Mouse (Mus musculus) left cerebral cortex, postnatal 25 days (tissue): ENCODE measurements around the gene Olfr1373. TPM values are rescaled to one million over a fixed set of nuclear protein-coding genes. Genes with fewer than 3 reads are reported as not detected.

Experiments used
- DNase-seq, 2 experiments: peaks; one replicate each; pipeline ENCODE4 v3.0.0; 2022; ENCODE audit warnings: low spot score in 2 of 2, mixed read lengths in 1 of 2
- intact Hi-C: fragments of 180-260 bp; cut with DNase I; formaldehyde crosslinking; loops from one replicate; pipeline ENCODE4 v1.15.1; 2025
- microRNA-seq, 2 experiments: library from miRNA; unstranded; fragments of <30 nt; microRNA quantifications; one replicate each; pipeline ENCODE4 v1.2.0; 2022
- total RNA-seq, 2 experiments: library from RNA; stranded (reverse); gene quantifications; 2 replicates each; pipeline ENCODE4 v1.2.3; 2021

Gene Olfr1373
- total RNA-seq, 2 experiments from 2014 or later, result not detected

DNA sequence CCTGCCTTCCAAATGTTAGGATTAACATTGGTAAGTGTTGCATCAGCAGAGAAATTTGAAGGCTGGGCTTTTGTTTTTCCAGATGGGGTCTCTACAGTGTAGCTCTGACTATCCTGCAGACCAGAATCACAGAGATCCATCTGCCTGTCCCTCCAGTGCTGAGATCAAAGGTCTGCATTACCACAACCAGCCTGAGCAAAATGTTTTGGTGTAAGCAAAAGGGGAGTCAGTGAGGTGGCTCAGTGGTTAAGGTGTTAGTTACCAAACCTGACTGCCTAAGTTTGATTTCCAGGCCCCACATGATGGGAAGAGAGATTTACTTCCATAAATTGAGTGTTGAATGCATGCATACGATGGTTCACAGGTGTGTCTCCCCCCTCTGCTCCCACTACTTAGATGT is 35.9 kb downstream of the Olfr1373 start:
- no peak for DNase-seq
- intact Hi-C loops, result no loop called here

- intact Hi-C loops, result no loop called here
- DNase-seq, result no peak
Observed at GRCm38 (mm10) chr11:52108796-52109195, 36.5 kb downstream of the Olfr1373 start.

DNA sequence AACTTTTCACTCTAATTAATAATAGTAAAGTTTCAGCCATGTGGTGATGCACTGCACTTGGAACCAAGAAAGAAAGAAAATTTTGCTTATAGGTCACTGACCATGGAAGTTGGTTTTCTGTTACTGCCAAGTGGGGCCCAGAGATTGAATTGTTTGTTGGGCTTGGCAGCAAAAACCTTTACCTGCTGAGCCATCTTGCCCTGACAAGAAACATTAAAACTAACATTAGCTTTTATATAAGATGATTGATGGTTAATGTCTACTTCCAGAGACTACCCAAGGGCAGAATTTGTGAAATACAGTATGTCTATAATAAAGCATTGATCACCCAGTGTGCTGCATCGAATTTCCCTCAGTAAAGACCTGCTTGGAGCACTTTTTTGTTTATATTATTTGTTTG is 38.9 kb downstream of the Olfr1373 start:
- no peak for DNase-seq
- intact Hi-C loops, result no loop called here

DNA sequence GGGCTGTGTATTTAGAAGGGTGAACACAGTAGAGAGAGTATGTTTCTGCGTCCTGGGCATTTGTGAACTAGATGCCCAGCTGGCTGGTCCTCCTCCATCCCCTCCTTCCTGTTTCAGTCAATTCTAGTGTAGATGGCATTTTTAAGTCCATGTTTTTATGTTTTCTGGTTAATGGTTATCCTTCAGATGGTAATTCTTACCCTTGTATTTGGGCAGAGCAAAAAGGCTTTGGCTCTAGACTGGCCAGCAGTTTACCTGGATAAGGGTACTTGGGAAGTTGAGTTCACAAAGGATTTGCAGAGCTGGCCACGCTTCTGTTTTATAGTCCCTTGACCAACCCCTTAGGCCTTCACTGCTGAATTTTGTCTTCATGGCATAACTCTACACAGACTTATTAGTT is 39.3 kb downstream of the Olfr1373 start:
- intact Hi-C loops, result no loop called here
- DNase-seq, result no peak

DNA sequence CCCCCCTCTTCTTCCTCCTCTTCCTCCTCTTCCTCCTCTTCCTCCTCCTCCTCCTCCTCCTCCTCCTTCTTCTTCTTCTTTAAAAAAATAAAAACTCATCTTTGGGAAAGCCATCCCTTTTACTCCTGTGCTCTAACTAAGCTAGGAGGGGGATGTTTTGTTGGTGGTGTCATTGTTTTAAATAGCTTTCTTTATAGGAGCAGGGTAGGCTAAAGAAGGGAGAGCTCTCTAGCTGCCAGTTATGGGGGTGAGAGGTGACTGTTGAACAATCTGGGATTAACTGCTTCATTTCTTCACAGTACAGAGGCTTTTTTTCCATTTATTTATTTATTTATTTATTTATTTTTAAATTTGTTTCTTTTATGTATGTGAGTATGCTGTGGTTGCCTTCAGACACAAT is 39.8 kb downstream of the Olfr1373 start:
- intact Hi-C loops, result no loop called here

GRCm38 (mm10) chr11:52102977-52103376 is 42.4 kb downstream of the Olfr1373 start:
- intact Hi-C loops, result no loop called here
- no peak for DNase-seq

More for the DNA sequence above, 39.8 kb downstream of the Olfr1373 start:
- DNase-seq, result no peak

DNA sequence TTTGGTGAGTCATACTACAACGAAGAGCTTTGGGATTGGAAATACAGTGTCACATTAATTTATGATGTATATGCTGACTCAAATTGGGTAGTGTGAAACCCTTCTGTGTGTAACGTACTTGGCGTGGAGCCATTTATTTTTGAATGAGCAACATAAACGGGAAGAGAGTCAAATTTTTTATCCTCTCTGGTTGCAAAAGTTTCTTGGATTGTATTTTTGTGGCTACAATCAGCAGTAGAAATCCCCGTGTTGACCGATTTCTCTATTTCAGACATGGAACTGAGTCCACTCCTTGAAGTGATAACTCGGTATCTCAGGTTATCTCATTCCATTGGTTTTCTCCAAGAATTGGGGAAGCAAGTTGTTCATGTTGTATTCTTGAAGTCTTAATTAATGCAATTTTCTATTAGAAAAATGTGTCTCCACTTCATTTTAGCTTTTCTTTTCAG is 45.5 kb downstream of the Olfr1373 start:
- intact Hi-C loops, result loop anchor here (2.0 kb wide), 2 partner anchors 99 to 243 kb away; partner anchors contain the start of genes Jade2 and Ube2b
- DNase-seq, result peak in 1 of 2 experiments; percentile 37

- intact Hi-C loops, result loop anchor here (2.0 kb wide), 2 partner anchors 98 to 242 kb away; partner anchors contain the start of genes Jade2 and Ube2b
- DNase-seq, result peak; percentile 66 to 75
Observed at GRCm38 (mm10) chr11:52099031-52099761, 46.1 kb downstream of the Olfr1373 start.

GRCm38 (mm10) chr11:52098398-52098946 is 46.9 kb downstream of the Olfr1373 start, which contains the start of gene Ppp2ca:
Gene Ppp2ca, plus strand, starts transcription at chr11:52098681.
- peak; percentile 99 for DNase-seq
- intact Hi-C loops, result loop anchor here (2.0 kb wide), 2 partner anchors 98 to 242 kb away; partner anchors contain the start of genes Jade2 and Ube2b

DNA sequence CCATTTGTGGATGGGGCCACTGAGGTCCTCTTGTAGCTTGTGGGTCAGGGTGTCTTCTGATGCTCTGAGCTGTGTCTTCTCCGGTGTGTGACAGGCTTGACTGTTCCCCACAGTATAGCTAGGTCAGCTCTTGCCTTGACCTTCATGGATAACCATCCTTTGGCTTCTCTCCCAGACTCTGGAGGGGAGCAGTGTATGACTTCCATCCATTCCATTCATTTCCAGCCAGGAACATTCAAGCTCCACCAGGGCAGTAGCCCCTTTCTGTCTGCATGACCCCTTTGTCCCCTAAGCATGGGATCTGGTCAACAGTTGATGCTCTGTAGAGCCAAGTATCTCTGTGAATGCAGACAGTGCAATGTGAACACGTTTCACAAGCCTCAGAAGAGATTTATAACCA is 47.7 kb downstream of the Olfr1373 start:
- intact Hi-C loops, result no loop called here
- no peak for DNase-seq

GRCm38 (mm10) chr11:52097016-52097415 is 48.3 kb downstream of the Olfr1373 start:
- intact Hi-C loops, result no loop called here

More at GRCm38 (mm10) chr11:52097016-52097415, 48.3 kb downstream of the Olfr1373 start:
- DNase-seq, result no peak

Small RNAs within 50 kb of the gene (microRNA-seq; reads per million reads assigned to microRNA genes)
- gene Gm24157 (0 reads per million in 2 experiments), gene Mir3061 (17.1 to 20.1 reads per million in 2 experiments)

Other genes starting within 250 kb of the Olfr1373 start
- gene Cdkn2aipnl, start 177.9 kb downstream of the Olfr1373 start, total RNA-seq, result 10 to 100 TPM; 31.8 to 35.6 TPM
- gene Ube2b, start 144.8 kb downstream of the Olfr1373 start, total RNA-seq, result 100 to 1,000 TPM; 191 to 200 TPM
- gene Cdkl3, start 141.3 kb downstream of the Olfr1373 start, total RNA-seq, result 10 to 100 TPM; 12.5 to 12.9 TPM
- gene Ppp2ca, start 46.8 kb downstream of the Olfr1373 start, total RNA-seq, result 100 to 1,000 TPM; 123 to 128 TPM
- gene Olfr1371, start 68.5 kb upstream of the Olfr1373 start, total RNA-seq, result not detected
- 100 to 1,000 TPM; 480 to 513 TPM for gene Skp1a, start 86.5 kb upstream of the Olfr1373 start, total RNA-seq
- 1 to 10 TPM; 3.5 to 4.1 TPM for gene Tcf7, start 137.5 kb upstream of the Olfr1373 start, total RNA-seq
- 100 to 1,000 TPM; 544 to 569 TPM for gene Vdac1, start 215.3 kb upstream of the Olfr1373 start, total RNA-seq